Mouse (Mus musculus) spleen, postnatal 14 days (tissue): ENCODE data around the gene Shisa8.

ENCODE experiments used
- DNase-seq, 2 experiments: peaks; one replicate each; pipeline ENCODE4 v3.0.0; 2021 to 2022; ENCODE audit warnings: low spot score in 2 of 2

The Shisa8 gene

GRCm38 (mm10) chr15:82181131-82181530 lies 31.5 kb downstream of the Shisa8 start:
- no peak for DNase-seq

DNA sequence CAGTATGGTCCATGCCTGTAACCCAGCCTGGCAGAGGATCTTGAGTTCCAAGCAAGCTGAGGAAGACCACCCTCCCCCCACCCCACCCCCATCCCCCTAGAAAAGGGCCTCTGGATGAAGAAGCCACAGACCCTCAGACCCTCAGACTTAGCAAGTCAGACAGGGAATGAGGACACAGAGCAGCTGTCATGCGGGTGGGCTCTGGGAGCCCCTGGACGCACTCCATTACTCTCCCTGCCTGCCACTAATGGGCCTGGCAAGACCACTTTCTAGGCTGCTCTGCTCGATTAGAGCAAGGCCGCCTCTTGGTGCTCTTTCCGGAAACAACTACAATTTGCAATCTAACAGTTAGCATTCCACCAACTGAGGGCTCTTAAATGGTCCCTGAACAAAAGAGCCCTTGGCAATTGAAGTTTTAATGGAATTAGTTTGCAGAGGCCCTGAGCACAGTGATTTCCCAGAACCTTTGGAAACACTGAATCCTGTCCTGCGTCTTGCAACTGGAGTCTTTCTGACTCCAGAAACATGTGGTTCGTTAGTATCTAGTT lies 34.8 kb downstream of the Shisa8 start:
- DNase-seq, result no peak

GRCm38 (mm10) chr15:82175091-82175490 lies 37.5 kb downstream of the Shisa8 start:
- no peak for DNase-seq

- no peak for DNase-seq
Measured at GRCm38 (mm10) chr15:82172648-82173047, 40.0 kb downstream of the Shisa8 start.

- no peak for DNase-seq
Measured at GRCm38 (mm10) chr15:82170437-82171377, 41.9 kb downstream of the Shisa8 start.

DNA sequence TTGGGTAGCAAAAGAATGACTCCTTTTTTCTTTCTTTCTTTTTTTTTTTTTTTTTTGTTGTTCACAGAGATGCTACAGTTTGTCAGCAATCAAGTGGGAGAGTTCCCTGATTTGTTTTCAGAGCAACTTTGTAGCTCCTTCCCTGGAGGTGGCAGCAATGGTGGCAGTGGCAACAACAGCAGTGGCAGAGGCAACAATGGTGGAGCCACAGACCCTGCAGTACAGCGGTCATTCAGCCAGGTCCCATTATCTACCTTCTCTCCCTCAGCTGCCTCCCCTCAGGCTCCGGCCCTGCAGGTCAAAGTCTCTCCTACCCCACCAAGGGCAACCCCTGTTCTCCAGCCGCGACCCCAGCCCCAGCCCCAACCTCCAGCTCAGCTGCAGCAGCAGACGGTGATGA lies 42.9 kb downstream of the Shisa8 start:
- DNase-seq, result no peak

GRCm38 (mm10) chr15:82167201-82168168 lies 45.1 kb downstream of the Shisa8 start:
- DNase-seq, result no peak

DNA sequence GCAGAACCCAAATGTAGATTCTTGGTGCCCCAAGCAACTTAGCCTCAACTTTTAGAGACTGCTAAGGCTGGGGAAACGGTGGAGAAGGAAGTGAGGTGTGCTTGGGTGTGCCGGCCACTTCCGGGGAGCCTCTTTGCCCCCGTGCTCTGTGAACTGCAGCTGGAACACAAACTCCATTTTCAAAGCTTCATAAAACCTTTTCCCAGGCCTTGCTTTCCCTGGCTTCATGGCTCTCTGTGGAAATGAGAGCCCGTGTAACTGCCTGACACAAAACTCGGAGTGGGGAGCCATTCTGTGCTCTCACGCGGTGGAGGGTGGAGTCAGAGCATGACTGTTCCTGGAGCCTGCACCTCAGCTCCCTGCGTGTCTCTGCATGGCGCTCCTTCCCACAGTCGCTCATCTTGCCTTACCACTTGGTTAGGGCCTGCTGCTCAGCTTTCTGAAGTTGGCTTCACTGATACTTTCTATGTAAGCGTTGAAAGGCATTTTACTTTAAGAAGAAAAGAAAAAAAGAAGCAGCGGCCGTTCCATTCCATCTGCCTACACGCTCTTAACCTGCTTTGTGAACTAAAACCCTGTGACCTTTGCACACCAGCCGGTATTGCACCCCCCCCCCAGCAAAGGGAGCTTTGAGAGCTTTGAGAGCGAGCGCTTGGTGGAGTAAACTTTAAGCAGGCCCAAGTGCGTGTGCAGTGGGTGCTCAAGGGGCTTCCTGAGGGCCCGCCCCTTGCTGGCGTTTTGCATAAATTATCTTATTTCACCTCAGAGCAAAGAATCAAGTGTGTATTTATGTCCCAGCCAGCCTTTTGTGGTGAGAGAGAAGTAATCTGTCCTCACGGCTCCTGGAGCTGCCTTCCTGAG lies 46.1 kb downstream of the Shisa8 start:
- DNase-seq, result no peak

GRCm38 (mm10) chr15:82165332-82166239 lies 47.0 kb downstream of the Shisa8 start:
- DNase-seq, result peak; percentile 81 to 90

- no peak for DNase-seq
Measured at GRCm38 (mm10) chr15:82164496-82164895, 48.1 kb downstream of the Shisa8 start.

DNA sequence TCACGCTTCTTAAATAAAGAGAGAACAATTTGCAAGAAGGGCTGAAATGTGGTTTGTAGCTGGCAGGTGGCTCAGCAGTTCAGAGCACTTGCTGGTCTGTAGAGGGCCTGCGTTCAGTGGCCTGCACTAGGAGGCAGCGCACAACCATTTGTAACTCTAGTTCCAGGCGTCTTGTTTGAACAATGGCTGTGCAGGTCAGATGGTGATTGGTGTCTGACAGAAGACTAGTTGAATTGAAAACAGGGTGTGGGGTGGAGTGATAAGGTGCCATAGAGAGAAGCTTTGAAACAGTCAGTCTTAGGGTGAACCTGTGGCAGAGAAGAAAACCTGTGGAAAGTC lies 48.6 kb downstream of the Shisa8 start:
- DNase-seq, result no peak

- DNase-seq, result no peak
Measured at GRCm38 (mm10) chr15:82163356-82164060, 49.1 kb downstream of the Shisa8 start.

DNA sequence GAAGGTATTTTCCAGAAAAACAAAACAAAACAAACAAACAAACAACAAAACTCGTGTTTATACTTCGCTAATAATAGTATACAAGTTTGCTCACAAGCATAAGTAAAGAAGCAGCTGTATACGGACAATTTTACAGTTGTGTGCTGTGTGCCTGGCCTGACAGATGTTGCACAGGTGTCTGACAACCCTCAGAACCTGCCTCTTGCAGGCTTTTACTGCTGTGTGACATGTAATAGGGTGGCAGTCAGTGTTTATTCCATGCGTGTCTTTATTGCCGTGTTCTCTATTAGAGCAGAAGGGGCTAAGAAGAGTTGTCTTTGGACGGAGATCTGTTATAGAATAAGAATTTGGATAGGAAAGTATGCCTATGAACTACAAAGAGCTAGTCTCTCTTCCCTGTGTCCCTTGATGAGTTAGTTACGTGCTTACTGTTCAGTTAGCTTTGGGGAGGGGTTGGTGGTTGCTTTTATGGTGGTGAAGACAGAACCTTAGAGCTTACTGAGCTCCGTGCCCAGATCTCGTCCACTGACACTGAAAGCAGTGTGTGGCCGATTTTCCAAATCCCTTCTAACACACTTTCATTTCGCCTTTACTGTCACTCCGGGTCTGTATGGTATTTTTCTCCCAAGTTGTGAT lies 50.5 kb downstream of the Shisa8 start:
- no peak for DNase-seq

- DNase-seq, result no peak
Measured at GRCm38 (mm10) chr15:82160731-82161640, 51.6 kb downstream of the Shisa8 start.

GRCm38 (mm10) chr15:82159471-82159870 lies 53.1 kb downstream of the Shisa8 start:
- no peak for DNase-seq

DNA sequence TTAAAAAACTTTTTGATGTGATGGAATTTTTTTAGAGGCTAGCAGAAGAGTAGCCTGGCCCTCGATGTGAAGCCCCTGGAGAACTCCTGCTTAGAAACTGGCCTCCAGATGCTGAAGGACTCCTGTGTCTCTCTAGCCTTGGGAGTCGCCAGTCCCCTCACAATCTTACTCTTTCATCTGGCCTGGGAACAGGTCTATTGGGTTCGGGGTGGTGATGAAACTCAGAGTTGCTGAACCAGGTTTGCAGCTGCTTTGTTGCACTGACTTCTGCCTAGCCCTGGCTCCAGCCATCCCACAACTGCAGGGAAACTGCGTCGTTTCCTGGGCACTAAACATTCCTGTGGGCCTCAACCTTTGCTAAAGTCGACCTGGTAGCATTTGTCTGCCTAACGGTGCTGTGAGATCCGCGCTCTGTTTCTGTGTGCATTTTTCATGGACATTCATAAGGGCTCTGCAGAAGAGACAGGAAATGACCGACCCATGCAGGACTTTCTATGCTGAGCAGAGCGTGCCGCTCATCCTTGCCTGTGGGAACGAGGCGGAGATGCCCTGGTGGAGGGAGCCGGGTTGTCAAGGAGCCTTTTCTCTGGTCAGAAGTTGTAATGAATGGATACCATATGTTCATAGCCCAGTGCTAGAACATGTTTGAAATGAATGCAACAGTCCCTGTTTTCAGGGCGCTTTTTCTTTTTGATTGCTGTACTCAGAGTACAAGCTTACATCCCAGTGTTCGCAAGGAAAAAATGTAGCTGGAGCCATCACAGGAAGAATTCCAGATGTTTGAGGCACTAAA lies 54.2 kb downstream of the Shisa8 start:
- no peak for DNase-seq

- DNase-seq, result no peak
Measured at GRCm38 (mm10) chr15:82156902-82157301, 55.7 kb downstream of the Shisa8 start.
